Mouse (Mus musculus) forebrain, postnatal 0 days (tissue): ENCODE measurements at regions not wholly inside any gene's neighbourhood (a gene's known extent, or its start where the extent isn't known, plus 50 kb on each side); places are given as distances from the start of the nearest gene placed in this dataset.

Experiments
- ATAC-seq: fragments of 200-750 bp; cut with Nextera tagmentation; 2 replicates; pipeline ENCODE4 v1.8.0; 2017; ENCODE audit warnings: mild to moderate bottlenecking, moderate library complexity
- DNase-seq: peaks from one replicate; pipeline ENCODE4 v3.0.0-alpha.2; 2015
- H3K27ac ChIP-seq: fragments of 300-500 bp; sonication (generic); 2 replicates; pipeline ENCODE4 v1.5.1; 2014; ENCODE audit warnings: low read depth, mild to moderate bottlenecking, antibody characterized with exemption, low read length, moderate library complexity, mixed read lengths
- H3K27me3 ChIP-seq: fragments of 300-500 bp; sonication (generic); 2 replicates; pipeline ENCODE4 v1.6.1; 2014; ENCODE audit warnings: mild to moderate bottlenecking, low read length, mixed read lengths; ENCODE audit not compliant: insufficient read depth
- H3K36me3 ChIP-seq: fragments of 300-500 bp; sonication (generic); 2 replicates; pipeline ENCODE4 v1.6.1; 2014; ENCODE audit warnings: mild to moderate bottlenecking, moderate library complexity; ENCODE audit not compliant: insufficient read depth
- H3K4me1 ChIP-seq: fragments of 300-500 bp; sonication (generic); 2 replicates; pipeline ENCODE4 v1.6.1; 2014; ENCODE audit warnings: antibody characterized with exemption; ENCODE audit not compliant: insufficient read depth
- H3K4me2 ChIP-seq: fragments of 300-500 bp; sonication (generic); 2 replicates; pipeline ENCODE4 v1.6.1; 2014; ENCODE audit warnings: low read depth, mild to moderate bottlenecking, moderate library complexity
- H3K4me3 ChIP-seq: fragments of 300-500 bp; sonication (generic); 2 replicates; pipeline ENCODE4 v1.5.1; 2014; ENCODE audit warnings: low read depth, low read length, mixed read lengths
- H3K9ac ChIP-seq: fragments of 300-500 bp; sonication (generic); 2 replicates; pipeline ENCODE4 v1.6.1; 2014; ENCODE audit warnings: mild to moderate bottlenecking
- H3K9me3 ChIP-seq: fragments of 300-500 bp; sonication (generic); 2 replicates; pipeline ENCODE4 v1.6.1; 2016; ENCODE audit warnings: low read length
- CTCF ChIP-seq: sonication (generic); IDR thresholded peaks from 2 replicates; pipeline ENCODE4 v1.5.1; 2016; ENCODE audit warnings: antibody characterized with exemption, control low read depth, low read depth
- WGBS: fragments of 180-500 bp; shearing (Covaris S2); extraction: QIAGEN DNeasy Blood & Tissue Kit; methylation state at CpG from one replicate; pipeline ENCODE4 v1.1.7; 2014; 5-methylcytosine and 5-hydroxymethylcytosine counted together

GRCm38 (mm10) chr11:82668026-82668425, 96.1 kb downstream of the Cct6b start:
- Histone ChIP-seq H3K27ac (no peak overlapping the region), H3K9me3 (no peaks in the 10 kb centered on the region), H3K4me3 (no peak overlapping the region), H3K36me3 (no peaks in the 10 kb centered on the region), H3K9ac (no peak overlapping the region), H3K4me1 (no peaks in the 10 kb centered on the region), H3K4me2 (no peak overlapping the region), H3K27me3 (no peaks in the 10 kb centered on the region)
- DNase-seq (no peak), ATAC-seq (no peak)
- TF ChIP-seq CTCF: no peak
- WGBS: 86% methylated on average over 1 of the region's 1 CpGs

- Histone ChIP-seq H3K9ac (no peak overlapping the region), H3K9me3 (no peaks in the 10 kb centered on the region), H3K4me3 (no peak overlapping the region), H3K36me3 (no peaks in the 10 kb centered on the region), H3K27me3 (no peaks in the 10 kb centered on the region), H3K4me2 (no peak overlapping the region), H3K4me1 (no peaks in the 10 kb centered on the region), H3K27ac (no peak overlapping the region)
- no peak for TF ChIP-seq CTCF
- 95% methylated on average over 1 of the region's 1 CpGs for WGBS
- DNase-seq (no peak), ATAC-seq (no peak)
Observed at GRCm38 (mm10) chr11:82664076-82664475, 100.0 kb downstream of the Cct6b start.

- Histone ChIP-seq H3K9me3 (no peaks in the 10 kb centered on the region), H3K4me1 (no peaks in the 10 kb centered on the region), H3K9ac (no peak overlapping the region), H3K4me2 (no peak overlapping the region), H3K27me3 (no peaks in the 10 kb centered on the region), H3K4me3 (no peak overlapping the region), H3K27ac (no peak overlapping the region), H3K36me3 (no peaks in the 10 kb centered on the region)
- WGBS: 11% methylated on average over 3 of the region's 3 CpGs
- no peak for TF ChIP-seq CTCF
- ATAC-seq (no peak), DNase-seq (no peak)
Observed at GRCm38 (mm10) chr11:82662086-82662485, 102.0 kb downstream of the Cct6b start.

GRCm38 (mm10) chr11:82651751-82652150, 112.4 kb downstream of the Cct6b start:
- Histone ChIP-seq H3K27me3 (no peaks in the 10 kb centered on the region), H3K4me2 (no peak overlapping the region), H3K9ac (no peak overlapping the region), H3K4me1 (no peaks in the 10 kb centered on the region), H3K9me3 (no peaks in the 10 kb centered on the region), H3K36me3 (no peaks in the 10 kb centered on the region), H3K4me3 (no peak overlapping the region), H3K27ac (no peak overlapping the region)
- no peak for TF ChIP-seq CTCF
- ATAC-seq (no peak), DNase-seq (no peak)
- WGBS: 39% methylated on average over 5 of the region's 5 CpGs

- Histone ChIP-seq H3K9me3 (no peaks in the 10 kb centered on the region), H3K4me3 (no peak overlapping the region), H3K4me2 (no peak overlapping the region), H3K36me3 (no peaks in the 10 kb centered on the region), H3K9ac (no peak overlapping the region), H3K4me1 (no peaks in the 10 kb centered on the region), H3K27ac (no peak overlapping the region), H3K27me3 (no peaks in the 10 kb centered on the region)
- 79% methylated on average over 4 of the region's 4 CpGs for WGBS
- no peak for DNase-seq
- no peak for TF ChIP-seq CTCF
- ATAC-seq: no peak
Observed at GRCm38 (mm10) chr11:82638513-82638912, 125.6 kb downstream of the Cct6b start.

- no peaks in the 10 kb centered on the region for H3K4me1 ChIP-seq
- no peaks in the 10 kb centered on the region for H3K27me3 ChIP-seq
- no peak overlapping the region for H3K4me3 ChIP-seq
- no peak for TF ChIP-seq CTCF
- DNase-seq: no peak
- H3K9ac ChIP-seq: no peak overlapping the region
- WGBS: 90% methylated on average over 1 of the region's 1 CpGs
- H3K36me3 ChIP-seq: no peaks in the 10 kb centered on the region
- H3K9me3 ChIP-seq: no peaks in the 10 kb centered on the region
- H3K27ac ChIP-seq: no peak overlapping the region; the same call in 1 of the 2 replicates
- no peak for ATAC-seq
- no peak overlapping the region for H3K4me2 ChIP-seq
Observed at GRCm38 (mm10) chr11:82632191-82632590, 131.9 kb downstream of the Cct6b start.

- ATAC-seq: peak; percentile 94
- peak; percentile 28; the same call in 1 of the 2 replicates for TF ChIP-seq CTCF
- WGBS: 13% methylated on average over 4 of the region's 4 CpGs
Observed at GRCm38 (mm10) chr11:82631387-82631786, 132.7 kb downstream of the Cct6b start.

More at GRCm38 (mm10) chr11:82631387-82631786, 132.7 kb downstream of the Cct6b start:
- DNase-seq: peak; percentile 70
- Histone ChIP-seq H3K9me3 (no peaks in the 10 kb centered on the region), H3K4me3 (no peak overlapping the region), H3K27ac (0 out of 2 replicates have a peak overlapping the region, but pooled peaks have one; percentile 29), H3K4me2 (no peak overlapping the region), H3K4me1 (0 out of 2 replicates have a peak, but pooled peaks cover 5% of the 10 kb centered on the region), H3K36me3 (no peaks in the 10 kb centered on the region), H3K9ac (no peak overlapping the region), H3K27me3 (no peaks in the 10 kb centered on the region)
